Mouse (Mus musculus): Measurements from ENCODE around the gene Ddx6. TPM values are rescaled to one million over a fixed set of nuclear protein-coding genes. Genes with fewer than 3 reads are reported as not detected.

Gene Ddx6
- polyA plus RNA-seq (2012; rRNA removed; ENCODE audit: low replicate concordance), result 24.7 and 33.1 TPM in 2 replicates

GRCm38 (mm10) chr9:44604779-44605615 lies at the start of gene Ddx6:
TSS of gene Ddx6 (plus strand) at chr9:44604892.

GRCm38 (mm10) chr9:44561597-44561996 lies 43.1 kb upstream of the Ddx6 start, which contains the start of gene Cxcr5:
TSS of gene Cxcr5 (minus strand) at chr9:44561877.

GRCm38 (mm10) chr9:44673005-44673404 lies 68.3 kb downstream of the Ddx6 start, which contains the start of gene Treh:
TSS of gene Treh (plus strand) at chr9:44673233.

Other genes starting within 250 kb of the Ddx6 start
- 35.6 and 39.4 TPM in 2 replicates for gene Vps11, start 243.2 kb upstream of the Ddx6 start, polyA plus RNA-seq (2012; rRNA removed; ENCODE audit: low replicate concordance)
- gene Hyou1, start 225.4 kb upstream of the Ddx6 start, polyA plus RNA-seq (2012; rRNA removed; ENCODE audit: low replicate concordance), result 32.6 and 83.1 TPM in 2 replicates
- 35.9 and 39.9 TPM in 2 replicates for gene Slc37a4, start 208.0 kb upstream of the Ddx6 start, polyA plus RNA-seq (2012; rRNA removed; ENCODE audit: low replicate concordance)
- gene Rps25, start 197.8 kb upstream of the Ddx6 start, polyA plus RNA-seq (2012; rRNA removed; ENCODE audit: low replicate concordance), result 174 and 399 TPM in 2 replicates
- gene Trappc4, start 197.3 kb upstream of the Ddx6 start, polyA plus RNA-seq (2012; rRNA removed; ENCODE audit: low replicate concordance), result 73.4 and 120 TPM in 2 replicates
- gene Ccdc84, start 186.3 kb upstream of the Ddx6 start, polyA plus RNA-seq (2012; rRNA removed; ENCODE audit: low replicate concordance), result 26.8 and 28.5 TPM in 2 replicates
- gene Foxr1, start 163.8 kb upstream of the Ddx6 start, polyA plus RNA-seq (2012; rRNA removed; ENCODE audit: low replicate concordance), result not detected in 2 replicates
- 0.14 and 5.6 TPM in 2 replicates for gene Upk2, start 149.9 kb upstream of the Ddx6 start, polyA plus RNA-seq (2012; rRNA removed; ENCODE audit: low replicate concordance)
- 41.1 and 47.8 TPM in 2 replicates for gene Bcl9l, start 122.1 kb upstream of the Ddx6 start, polyA plus RNA-seq (2012; rRNA removed; ENCODE audit: low replicate concordance)
- gene Cxcr5, start 43.0 kb upstream of the Ddx6 start, polyA plus RNA-seq (2012; rRNA removed; ENCODE audit: low replicate concordance), result 0.24 and 0.46 TPM in 2 replicates
- gene Treh, start 68.3 kb downstream of the Ddx6 start, polyA plus RNA-seq (2012; rRNA removed; ENCODE audit: low replicate concordance), result not detected in 2 replicates
- gene Phldb1, start 130.3 kb downstream of the Ddx6 start, polyA plus RNA-seq (2012; rRNA removed; ENCODE audit: low replicate concordance), result 126 and 202 TPM in 2 replicates
- gene Arcn1, start 163.0 kb downstream of the Ddx6 start, polyA plus RNA-seq (2012; rRNA removed; ENCODE audit: low replicate concordance), result 53.1 and 68.4 TPM in 2 replicates
- gene Ift46, start 163.0 kb downstream of the Ddx6 start, polyA plus RNA-seq (2012; rRNA removed; ENCODE audit: low replicate concordance), result 60.9 and 74.9 TPM in 2 replicates
- 1.0 and 4.3 TPM in 2 replicates for gene Tmem25, start 194.4 kb downstream of the Ddx6 start, polyA plus RNA-seq (2012; rRNA removed; ENCODE audit: low replicate concordance)
- 1.4 and 3.2 TPM in 2 replicates for gene Ttc36, start 198.2 kb downstream of the Ddx6 start, polyA plus RNA-seq (2012; rRNA removed; ENCODE audit: low replicate concordance)